Mouse (Mus musculus): ENCODE measurements at regions not wholly inside any gene's neighbourhood (a gene's known extent, or its start where the extent isn't known, plus 50 kb on each side); places are given as distances from the start of the nearest gene placed in this dataset.

GRCm38 (mm10) chr6:10970587-10971138, 936.6 kb downstream of the Ndufa4 start:
- no peak for TF ChIP-seq CTCF (IDR thresholded peaks at IDR 0.05)
- Histone ChIP-seq H3K27ac (no peak overlapping the region), H3K4me3 (no peak overlapping the region)
- DNase-seq, result peak; percentile 17
- intact Hi-C loops (cut with DNase I), result no loop called here

GRCm38 (mm10) chr6:10969841-10970536, 937.3 kb downstream of the Ndufa4 start:
- peak; percentile 15 for DNase-seq
- intact Hi-C loops (cut with DNase I), result no loop called here
- Histone ChIP-seq H3K4me3 (no peak overlapping the region), H3K27ac (no peak overlapping the region)
- no peak for TF ChIP-seq CTCF (IDR thresholded peaks at IDR 0.05)

- no peak for DNase-seq
- TF ChIP-seq CTCF (IDR thresholded peaks at IDR 0.05), result no peak
- no peak overlapping the region for H3K4me3 ChIP-seq
- intact Hi-C loops (cut with DNase I), result no loop called here
- H3K27ac ChIP-seq, result no peak overlapping the region
These were observed 963.8 kb downstream of the Ndufa4 start for GRCm38 (mm10) chr6:10943545-10943944.

GRCm38 (mm10) chr6:10941470-10941869, 965.8 kb downstream of the Ndufa4 start:
- DNase-seq, result no peak
- intact Hi-C loops (cut with DNase I), result no loop called here
- H3K4me3 ChIP-seq, result no peak overlapping the region
- H3K27ac ChIP-seq, result no peak overlapping the region
- no peak for TF ChIP-seq CTCF (IDR thresholded peaks at IDR 0.05)
